Mouse (Mus musculus) left cerebral cortex, postnatal 36 days (tissue): ENCODE measurements around the gene Sh3d19. TPM values are rescaled to one million over a fixed set of nuclear protein-coding genes. Genes with fewer than 3 reads are reported as not detected.

Experiments
- DNase-seq, 2 experiments: peaks; one replicate each; pipeline ENCODE4 v3.0.0; 2021 to 2022; ENCODE audit warnings: low spot score in 2 of 2, mixed read lengths in 1 of 2
- intact Hi-C: fragments of 180-260 bp; cut with DNase I; formaldehyde crosslinking; loops from one replicate; pipeline ENCODE4 v1.15.1; 2025
- total RNA-seq, 2 experiments: library from RNA; stranded (reverse); gene quantifications; 2 replicates each; pipeline ENCODE4 v1.2.3; 2021

Gene Sh3d19
- total RNA-seq, 2 experiments from 2014 or later = 17.1 to 17.3 TPM

DNA sequence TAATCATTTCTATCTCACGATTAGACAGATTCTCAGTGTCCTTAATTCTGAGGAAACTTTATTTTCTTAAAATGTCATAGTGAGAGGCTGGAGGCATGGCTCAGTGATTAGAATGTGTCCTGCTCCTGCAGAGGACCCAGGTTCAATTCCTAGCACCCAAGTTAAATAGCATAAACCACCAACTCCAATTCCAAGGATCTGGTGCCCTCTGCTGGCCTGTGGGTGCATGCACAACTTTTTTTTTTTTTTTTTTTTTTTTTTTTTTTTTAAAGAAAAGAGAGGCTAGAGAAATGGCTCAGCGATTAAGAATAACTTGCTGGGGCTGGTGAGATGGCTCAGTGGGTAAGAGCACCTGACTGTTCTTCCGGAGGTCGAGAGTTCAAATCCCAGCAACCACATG, 146.0 kb downstream of the Sh3d19 start:
- intact Hi-C loops = no loop called here
- DNase-seq = no peak

DNA sequence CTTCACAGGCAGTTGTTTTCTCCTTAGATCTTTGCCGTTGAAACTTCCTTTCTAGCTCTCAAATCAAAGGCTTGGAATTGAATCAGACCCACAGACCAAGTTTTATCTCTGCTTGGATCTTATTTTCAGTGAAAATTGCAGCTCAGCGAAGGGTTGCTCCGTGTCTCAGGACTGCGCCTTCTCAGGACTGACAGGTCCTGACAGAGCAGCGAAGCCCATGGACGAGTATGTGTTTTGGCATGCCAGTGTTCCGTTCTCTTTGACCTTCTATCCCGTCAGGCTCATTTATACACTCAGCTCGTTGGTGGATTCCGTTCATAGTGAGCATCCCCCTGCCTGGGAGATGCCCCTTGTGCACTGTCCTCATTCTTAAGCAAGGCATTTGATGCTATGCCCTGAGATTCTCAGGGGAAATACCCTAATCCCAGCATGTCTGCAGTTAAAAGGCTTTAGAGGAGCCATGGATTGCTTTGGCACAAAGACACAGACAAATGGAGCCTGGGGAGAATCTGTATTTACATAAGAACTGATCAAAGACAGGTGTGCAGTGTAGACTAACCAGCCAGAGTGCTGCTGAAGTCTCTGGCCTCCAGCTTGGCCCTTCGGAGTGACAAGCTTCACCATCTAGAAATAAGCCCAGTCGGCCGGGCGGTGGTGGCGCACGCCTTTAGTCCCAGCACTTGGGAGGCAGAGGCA, 148.5 kb downstream of the Sh3d19 start:
- intact Hi-C loops = no loop called here

DNA sequence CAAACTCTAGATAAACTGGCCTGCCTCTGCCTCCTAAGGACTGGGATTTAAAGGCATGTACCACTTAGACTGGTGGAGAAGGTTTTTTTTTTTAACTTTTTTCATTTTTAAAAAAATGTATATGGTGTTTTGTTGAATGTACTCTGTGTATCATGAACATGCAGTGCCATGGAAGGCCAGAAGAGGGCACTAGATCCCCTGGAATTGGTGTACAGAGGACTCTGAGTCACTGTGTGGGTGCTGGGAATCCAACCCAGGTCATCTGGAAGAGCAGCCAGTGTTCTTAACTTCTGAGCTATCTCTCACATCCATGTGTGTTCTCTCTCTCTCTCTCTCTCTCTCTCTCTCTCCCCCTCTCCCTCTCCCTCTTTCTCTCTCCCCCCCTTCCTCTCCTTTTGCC, 151.2 kb downstream of the Sh3d19 start:
- no peak for DNase-seq
- intact Hi-C loops = loop anchor here (10.0 kb wide), 1 partner anchor 197 kb away; no protein-coding TSS in a partner anchor

More for the DNA sequence above, 148.5 kb downstream of the Sh3d19 start:
- no peak for DNase-seq

DNA sequence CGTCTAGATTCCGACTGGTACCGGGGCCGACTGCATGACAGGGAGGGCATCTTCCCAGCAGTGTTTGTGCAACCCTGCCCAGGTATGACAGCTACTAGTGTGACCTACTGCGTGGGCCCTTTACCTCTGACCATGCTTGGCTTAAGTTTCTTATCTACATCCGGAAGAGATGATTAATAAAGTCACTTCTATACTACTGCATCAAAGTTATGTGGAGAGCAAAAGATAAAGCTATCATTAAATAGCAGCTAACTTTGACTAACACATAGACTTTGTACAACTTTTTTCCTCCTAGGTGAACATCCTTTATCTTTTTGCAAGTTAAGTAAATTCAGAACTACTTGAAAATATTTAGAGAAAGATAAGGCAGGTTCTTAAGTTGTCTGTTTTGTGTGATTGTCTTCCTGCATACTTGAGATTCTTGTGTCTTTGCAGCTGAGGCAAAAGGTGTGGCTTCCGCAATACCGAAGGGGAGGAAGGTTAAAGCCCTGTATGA, 152.4 kb downstream of the Sh3d19 start:
- DNase-seq = no peak
- intact Hi-C loops = loop anchor here (10.0 kb wide), 1 partner anchor 198 kb away; no protein-coding TSS in a partner anchor

DNA sequence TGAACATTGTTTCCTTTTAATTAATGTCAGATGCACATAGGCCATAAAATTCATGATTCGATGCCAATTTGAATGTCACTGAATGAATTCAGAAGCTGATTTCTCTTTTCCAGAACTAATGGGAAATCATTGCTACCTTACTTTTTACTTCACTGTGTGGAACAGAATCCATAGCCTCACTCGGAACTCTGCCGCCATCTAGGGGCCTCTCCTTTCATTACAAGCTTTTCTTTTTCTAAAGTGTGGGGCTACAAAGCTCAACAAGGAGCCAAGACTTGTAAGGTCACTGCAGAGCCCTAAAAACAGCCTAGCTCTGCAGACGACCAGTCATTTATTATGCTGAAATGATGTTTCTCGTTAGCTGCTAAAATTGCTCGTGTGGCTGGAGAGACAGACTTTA, 158.8 kb downstream of the Sh3d19 start:
- intact Hi-C loops = loop anchor here (5.0 to 10.0 kb wide), 3 partner anchors 205 to 1197 kb away; no protein-coding TSS in a partner anchor
- DNase-seq = peak; percentile 51 to 68

DNA sequence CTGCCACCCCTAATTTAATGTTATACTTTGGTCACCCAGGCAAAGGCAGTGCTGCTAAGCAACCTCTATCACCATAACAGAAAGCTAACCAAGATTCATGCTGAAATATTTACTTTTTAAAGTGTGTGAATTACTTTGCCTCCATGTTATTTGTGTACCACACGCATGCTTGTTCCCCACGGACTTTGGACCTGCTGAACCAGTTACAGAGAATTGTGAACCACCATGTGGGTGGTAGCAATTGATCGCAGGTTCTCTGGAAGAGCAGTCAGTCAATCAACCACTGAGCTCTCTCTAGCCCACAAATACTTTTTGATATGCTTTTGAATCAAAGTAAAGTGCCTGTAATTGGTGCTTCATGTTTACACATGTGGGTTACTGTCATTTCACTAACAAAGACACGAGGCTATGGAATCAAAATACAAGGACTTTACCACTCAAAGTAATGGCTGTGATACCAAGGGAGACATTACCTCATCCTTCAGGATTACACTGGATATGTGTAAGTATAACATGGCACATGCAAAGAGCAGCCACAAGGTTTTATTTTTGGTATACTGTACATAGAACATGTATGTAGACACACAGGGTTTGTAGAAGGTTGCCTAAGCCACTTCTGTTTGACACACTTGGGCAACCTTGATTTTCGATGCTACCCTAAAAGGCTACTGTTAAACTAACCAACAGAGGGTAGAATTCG, 164.2 kb downstream of the Sh3d19 start:
- intact Hi-C loops = loop anchor here (5.0 kb wide), 1 partner anchor 1203 kb away; no protein-coding TSS in a partner anchor

DNA sequence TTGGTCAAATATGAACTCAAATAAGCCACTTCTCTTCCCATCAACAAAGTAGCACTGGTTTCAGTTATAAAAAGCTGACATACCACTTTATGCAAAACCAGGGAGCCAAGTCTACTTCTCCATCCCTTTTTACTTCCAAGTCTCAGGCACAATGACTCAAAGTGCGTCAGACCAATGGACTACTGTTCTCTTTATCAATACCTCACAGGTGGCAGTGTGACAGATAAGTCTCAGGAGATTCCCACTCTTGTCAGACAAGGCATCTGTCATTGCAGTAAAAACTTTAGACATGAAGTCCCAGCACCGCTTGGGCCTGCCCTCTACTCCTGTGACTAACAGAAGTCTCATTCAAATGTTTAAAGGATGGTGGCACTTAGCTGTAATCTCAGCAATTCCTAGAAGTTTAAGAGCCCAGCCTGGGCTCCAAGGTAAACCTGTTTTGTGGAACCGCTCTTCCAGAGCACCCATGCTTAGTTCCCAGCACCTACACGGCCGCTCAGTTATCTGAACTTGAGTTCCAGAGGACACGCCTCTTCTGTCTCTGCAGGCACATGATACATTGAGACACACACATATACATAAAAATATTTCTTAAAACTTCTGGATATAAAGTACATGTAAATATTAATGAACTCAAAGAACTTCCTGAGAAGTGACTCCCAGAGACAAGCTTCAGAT, 165.1 kb downstream of the Sh3d19 start:
- no peak for DNase-seq
- intact Hi-C loops = no loop called here

More for the DNA sequence above, 164.2 kb downstream of the Sh3d19 start:
- DNase-seq = no peak

DNA sequence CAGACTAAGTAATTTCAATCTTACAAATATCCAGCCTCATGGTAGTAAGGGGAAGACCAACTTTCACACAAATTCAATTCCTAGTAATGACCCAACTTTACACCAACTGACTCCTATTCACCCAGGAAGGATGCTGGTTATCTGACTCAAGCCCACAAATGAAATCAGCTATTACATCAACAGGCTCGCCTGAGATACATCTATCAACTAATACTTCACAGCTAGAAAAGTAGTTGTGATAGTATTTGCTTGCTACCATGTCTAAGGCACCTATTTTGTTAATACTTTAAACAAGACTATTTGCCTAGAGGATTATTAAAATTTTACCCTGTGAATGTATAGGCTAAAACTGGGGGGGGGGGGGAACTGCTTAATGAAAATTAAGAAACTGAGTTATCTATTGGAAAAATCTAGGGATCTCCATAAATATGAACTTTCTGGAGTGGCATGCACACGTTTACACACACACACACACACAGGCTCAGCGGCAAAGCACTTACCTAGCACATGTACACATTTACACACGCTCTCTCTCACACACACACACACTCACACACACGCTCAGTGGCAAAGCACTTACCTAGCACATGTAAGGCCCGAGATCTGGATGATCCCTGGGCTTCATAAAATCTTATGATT, 166.1 kb downstream of the Sh3d19 start:
- intact Hi-C loops = no loop called here

DNA sequence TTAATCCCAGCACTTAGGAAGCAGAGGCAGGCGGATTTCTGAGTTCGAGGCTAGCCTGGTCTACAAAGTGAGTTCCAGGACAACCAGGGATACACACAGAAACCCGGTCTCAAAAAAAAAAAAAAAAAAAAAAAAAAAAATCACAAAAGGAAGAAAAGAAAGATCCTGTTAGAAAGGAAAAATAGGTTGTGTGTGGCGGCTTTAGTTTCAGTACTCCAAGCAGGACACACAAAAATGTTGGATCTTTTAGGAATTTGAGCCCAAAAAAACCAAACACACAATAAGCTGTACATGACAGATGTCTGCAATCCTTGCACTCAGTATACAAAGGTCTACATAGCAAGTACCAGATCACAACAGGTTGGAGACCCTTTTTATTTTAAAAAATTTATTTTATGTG, 168.8 kb downstream of the Sh3d19 start:
- intact Hi-C loops = loop anchor here (10.0 kb wide), 1 partner anchor 565 kb away; the partner anchor contains the start of gene Gatb
- no peak for DNase-seq

More for the DNA sequence above, 166.1 kb downstream of the Sh3d19 start:
- no peak for DNase-seq

DNA sequence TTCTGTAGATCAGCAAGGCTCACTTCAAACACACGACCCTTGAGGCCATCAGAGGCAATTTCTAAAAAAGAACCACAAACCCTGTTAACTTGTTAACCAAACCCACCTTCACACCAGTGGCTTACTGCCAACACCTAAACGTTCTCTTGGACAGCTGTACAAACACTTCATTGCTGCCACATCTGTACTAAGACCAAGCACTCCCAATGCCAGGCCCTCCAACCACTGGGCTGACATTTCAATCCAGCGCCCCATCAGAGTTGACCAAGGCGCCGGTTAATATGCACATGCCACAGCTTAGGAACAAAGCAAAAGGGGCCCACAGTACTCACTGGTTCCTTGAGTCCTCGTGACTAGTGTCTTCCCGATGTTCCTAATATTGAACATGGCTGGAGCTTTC, 170.5 kb downstream of the Sh3d19 start:
- intact Hi-C loops = loop anchor here (10.0 kb wide), 1 partner anchor 567 kb away; the partner anchor contains the start of gene Gatb
- DNase-seq = no peak

DNA sequence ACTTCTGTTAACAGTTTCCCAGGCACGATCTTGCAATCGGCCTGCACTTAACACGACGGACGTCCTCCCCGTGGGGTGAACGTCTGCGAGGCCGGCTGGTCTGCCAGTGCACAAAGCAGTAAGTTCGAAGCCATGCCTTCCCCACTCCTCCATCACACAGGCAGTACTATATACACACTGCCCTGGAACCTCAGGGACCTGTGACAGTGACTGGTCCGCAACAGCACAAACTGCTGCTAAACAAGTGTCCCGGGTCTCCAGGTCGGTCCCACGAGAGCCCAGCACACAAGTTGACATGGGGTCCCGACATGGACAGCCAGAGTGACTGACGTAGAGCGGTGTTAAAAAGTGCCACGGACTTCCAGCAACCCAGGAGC, 171.0 kb downstream of the Sh3d19 start:
- intact Hi-C loops = loop anchor here (2.0 to 10.0 kb wide), 2 partner anchors 83 to 567 kb away; partner anchors contain the start of genes Gatb and Lrba

DNA sequence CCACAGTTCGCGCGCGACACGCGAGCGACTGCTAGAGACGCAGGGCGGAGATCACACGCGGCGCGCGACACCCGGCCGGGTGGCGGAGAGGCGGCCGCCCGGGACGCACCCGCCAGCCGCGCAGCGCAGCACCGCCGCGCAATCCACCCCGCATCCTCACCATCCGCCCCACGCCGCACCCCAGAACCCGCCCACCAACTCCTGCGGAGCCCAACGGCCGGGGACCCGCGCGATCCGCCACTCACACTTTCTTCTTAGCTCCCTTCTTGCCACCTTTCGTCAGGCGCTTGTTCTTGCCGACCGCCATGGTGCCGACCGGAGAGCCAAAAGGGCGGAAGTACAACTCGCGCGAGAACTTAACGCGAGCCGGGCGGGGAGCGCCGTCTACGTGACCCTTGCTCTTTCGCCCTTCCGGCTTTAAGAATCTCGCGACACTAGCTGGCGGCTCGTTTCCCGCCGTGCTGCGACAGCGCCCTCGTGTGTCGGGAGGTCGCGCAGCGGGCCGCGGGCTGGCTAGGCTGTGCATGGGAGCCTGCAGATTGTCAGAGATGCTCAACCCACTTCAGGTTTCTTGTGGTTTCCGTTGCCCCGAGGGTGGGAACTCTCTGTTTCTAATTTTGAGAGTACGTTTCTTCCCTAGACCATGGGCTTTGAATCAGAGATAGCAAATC, 171.5 kb downstream of the Sh3d19 start, which contains the start of gene Rps3a1:
TSS of gene Rps3a1 (minus strand) at position 440 of the 671 bp plus-strand sequence.
- peak; percentile 99 for DNase-seq
- intact Hi-C loops = loop anchor here (2.0 to 10.0 kb wide), 2 partner anchors 82 to 568 kb away; partner anchors contain the start of genes Gatb and Lrba

More for the DNA sequence above, 171.0 kb downstream of the Sh3d19 start:
- peak in 1 of 2 experiments; percentile 18 for DNase-seq

DNA sequence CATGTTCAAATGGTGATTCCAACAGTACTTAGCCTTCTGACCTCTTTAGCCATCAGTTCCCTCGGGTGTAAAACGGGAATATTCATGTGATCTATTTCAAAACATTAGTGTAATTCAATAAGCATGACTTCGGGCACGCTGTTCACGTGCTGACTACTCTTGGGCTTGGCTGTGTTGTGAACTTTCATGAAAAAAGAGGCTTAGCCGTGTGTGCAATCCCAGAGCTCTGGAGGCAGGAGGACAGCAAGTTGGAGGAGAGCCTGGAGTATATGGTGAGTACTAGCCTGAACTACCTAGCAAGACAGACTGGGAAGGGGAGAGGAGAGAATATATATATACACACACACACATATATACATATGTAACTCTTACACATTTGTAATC, 172.0 kb downstream of the Sh3d19 start:
- intact Hi-C loops = loop anchor here (2.0 to 10.0 kb wide), 2 partner anchors 82 to 568 kb away; partner anchors contain the start of genes Gatb and Lrba
- DNase-seq = no peak

DNA sequence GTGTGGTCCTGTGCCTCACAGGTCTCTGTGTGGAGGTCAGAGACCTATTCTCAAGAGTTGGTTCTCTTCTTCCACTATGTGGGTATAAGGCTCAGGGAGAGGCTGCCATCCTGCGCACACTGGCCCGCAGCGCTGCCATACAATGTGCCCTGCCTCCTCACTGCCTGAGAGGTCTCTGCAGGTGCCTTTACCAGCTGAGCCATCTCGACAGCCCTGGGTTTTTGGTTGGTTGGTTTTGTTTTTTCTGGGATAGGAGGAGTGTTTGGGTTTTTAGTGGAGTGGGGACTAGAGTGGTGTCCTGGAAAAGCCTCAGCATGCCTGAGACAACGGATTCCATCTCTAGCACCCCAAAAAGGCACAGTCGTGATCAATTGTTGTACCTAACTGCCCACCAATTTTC, 172.4 kb downstream of the Sh3d19 start:
- DNase-seq = no peak
- intact Hi-C loops = loop anchor here (2.0 to 10.0 kb wide), 2 partner anchors 81 to 569 kb away; partner anchors contain the start of genes Gatb and Lrba

DNA sequence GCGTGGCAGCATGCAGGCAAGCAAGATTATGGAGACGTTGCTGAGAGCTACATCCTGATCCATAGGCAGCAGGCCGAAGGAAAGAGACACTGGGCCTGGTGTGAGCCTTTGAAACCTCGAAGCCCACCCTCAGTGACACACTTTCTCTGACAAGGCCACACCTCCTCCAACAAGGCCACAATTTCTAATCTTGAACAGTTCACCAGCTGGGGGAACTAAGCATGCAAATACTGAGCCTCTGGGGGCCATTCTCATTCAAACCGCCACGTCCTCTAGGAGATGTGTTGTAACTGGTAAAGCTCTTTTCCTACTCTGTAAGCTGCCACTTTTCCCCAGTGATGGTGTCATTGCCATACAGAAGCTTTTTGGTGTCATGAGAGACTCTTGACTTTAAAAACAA, 178.2 kb downstream of the Sh3d19 start:
- intact Hi-C loops = loop anchor here (10.0 kb wide), 1 partner anchor 574 kb away; the partner anchor contains the start of gene Gatb

DNA sequence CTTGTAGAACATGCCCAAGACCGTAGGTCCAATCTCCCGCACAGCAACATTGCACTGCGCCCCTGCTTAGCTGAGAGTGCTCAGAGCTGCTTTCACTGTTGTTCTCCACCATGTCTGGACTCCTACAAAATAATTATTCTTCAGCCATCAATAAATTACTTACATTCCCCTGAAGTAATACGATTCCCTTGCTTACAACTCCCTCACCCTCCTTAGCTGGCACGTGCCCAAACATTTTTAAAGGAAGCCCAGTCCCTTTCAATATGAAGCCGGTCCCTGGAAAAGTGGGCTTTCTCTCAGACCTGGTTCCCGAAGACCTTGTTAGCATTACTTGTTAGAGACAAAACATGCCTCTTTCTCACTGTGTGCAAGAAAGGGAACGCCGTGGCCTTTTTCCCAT, 178.6 kb downstream of the Sh3d19 start:
- intact Hi-C loops = loop anchor here (10.0 kb wide), 1 partner anchor 575 kb away; the partner anchor contains the start of gene Gatb
- no peak for DNase-seq

More for the DNA sequence above, 178.2 kb downstream of the Sh3d19 start:
- no peak for DNase-seq

DNA sequence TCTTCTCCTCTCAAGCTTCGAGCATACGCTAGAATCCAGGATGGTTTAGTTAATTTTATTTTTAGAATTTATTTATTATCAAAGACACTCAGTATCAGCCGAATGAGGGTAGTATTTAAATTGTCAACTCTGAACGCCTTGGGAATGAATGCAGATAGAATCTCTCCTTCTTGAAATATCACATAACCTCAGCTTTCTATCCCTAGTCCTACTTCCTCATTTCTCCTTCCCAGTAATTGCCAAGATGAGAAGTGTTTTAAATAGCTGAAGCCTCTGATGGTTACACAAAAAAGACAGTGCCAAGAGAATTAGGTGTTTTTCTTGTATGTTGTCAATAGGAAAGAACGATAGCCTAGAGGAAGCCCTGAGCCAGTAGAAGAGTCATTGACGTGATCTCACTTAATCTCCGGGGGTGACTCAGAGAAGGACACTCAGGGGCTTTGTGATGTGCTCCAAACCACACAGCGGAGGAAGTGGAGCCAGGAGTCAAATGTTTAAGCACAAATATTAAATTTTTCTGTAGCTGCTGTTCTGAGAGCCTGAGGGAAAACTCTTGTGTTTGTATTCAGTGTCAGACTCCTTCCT, 198.0 kb downstream of the Sh3d19 start:
- DNase-seq = no peak
- intact Hi-C loops = no loop called here

DNA sequence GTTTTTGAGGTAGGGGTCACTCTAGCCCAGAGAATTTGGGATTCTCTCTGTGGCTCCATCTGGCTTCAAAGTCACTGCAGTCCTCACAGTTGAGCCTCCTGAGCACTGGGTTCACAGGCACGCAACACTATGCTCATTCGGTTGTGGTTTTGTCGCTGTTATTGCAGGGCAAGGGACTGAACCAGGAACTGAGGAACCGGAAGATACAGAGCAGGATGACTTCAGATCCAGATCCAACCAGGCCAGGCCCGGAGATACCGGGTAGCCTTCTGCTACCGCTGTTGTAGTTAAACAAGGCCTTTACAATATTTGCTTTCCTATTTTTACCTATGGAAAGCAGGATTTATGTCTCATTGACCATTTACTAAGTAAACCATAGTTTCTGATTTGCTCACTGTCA, 208.8 kb downstream of the Sh3d19 start:
- intact Hi-C loops = no loop called here
- DNase-seq = no peak
